Mouse (Mus musculus) mesoderm, embryonic 11.5 days (tissue): ENCODE results near the gene 4930412O13Rik.

Experiments
- DNase-seq: peaks from one replicate; pipeline ENCODE4 v3.0.0-alpha.2; 2012; ENCODE audit warnings: low read depth, low spot score

4930412O13Rik gene

DNA sequence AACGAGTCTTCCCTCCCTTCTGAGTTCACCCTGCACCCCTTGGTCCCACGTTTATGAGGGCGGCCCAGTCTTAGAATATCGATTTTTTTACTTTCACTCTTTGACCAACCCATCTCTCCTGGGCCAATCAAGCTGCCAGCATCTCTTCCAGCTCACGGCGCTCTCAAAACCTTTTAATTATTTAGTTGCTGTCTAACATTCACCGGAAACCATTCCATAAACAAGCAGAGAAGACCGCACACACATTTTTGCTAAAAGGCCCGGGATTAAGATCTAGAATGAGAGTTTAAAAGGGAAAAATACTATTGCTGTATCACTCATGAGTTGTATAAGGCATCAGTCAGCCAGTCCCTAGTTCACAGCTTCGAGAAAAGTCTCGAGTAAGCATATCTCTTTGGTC is 781 bp upstream of the 4930412O13Rik start:
- DNase-seq: no peak

DNA sequence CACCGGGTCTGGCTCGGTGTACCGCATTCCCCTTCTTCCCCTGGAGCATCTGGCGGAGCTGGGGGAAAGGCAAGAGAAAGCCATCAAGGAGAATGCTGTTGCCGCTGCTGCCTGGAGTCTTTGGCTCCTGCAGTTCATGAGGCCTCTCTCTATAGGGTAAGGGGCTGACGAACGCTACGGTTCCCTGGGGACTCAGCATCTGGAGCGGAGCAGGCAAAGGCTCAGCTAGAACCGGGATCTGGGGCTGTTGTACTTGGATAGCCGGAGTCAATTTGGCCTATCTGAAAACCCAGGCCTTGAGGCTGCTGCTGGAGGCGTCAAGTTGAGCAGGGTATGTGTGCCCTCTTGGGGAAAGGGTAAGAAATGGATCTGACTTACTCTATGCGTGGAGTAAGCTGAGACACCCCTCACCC is 565 bp downstream of the 4930412O13Rik start:
- DNase-seq: no peak

DNA sequence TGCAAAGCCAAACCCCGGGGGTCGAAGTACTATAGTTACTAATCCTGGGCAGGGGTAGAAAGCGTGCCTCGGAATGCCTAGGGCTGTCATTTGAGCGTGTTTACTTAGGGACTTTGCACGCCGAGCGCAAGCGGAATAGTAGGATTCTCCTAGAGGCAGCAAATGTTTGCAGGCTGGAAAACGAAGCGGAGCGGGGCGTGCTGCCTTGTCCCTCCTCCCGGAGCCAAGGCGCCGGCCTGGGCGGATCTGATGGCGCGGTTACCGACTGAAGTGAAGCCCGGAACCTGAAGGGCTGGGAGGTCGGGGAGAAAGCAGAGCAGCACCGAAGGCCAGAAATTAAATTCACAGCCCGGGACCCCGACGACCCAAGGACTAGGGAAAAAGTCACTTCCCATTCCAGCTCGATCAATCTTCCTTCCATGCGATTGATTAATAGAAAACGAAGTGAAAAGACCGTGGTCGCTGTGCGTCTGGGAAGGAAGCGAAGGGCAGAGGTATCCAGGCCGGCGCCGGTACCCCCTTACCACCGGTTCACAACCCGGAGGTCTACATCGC is 1.4 kb downstream of the 4930412O13Rik start:
- DNase-seq: no peak

DNA sequence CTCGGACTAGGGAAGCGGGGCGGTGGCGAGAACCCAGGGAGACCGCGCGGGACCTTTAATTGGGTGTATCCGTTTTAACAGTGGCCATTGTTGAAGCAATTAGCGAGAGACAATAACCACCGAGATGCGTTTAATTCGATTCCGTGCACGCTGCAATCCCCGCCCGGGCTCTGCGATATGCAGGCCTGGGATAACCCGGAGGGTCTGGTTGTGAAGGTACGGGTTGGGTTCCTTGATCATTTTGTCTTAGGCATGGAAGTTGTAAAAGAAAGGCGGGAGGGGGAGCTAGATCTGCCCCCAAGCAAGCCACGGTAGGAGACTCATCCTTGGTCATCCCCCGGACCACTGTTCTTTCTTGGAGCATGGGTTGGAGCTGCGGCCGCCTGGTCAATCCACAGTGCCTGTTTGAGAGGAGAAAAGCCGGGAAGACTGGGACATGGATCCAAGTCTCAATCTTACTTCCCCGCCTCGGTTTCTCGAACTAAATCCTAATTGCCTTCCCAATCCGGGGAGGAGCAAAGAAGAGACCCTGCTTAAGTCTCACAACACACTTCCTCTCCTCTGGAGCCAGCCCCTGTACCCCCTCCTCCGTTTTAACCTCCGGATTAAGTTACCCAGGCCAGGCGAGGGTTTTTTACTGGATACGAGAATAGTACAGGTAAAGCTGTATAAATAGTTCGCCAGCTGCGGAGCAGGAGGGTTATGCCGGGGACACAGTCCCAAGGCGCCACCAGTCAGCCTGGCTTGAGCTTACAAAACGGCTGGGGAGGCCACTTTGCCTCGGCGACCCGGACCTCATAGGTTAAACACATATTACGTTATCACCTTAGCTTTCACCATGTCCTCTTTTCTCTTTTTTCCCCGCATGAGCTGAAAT is 2.1 kb downstream of the 4930412O13Rik start:
- no peak for DNase-seq

DNA sequence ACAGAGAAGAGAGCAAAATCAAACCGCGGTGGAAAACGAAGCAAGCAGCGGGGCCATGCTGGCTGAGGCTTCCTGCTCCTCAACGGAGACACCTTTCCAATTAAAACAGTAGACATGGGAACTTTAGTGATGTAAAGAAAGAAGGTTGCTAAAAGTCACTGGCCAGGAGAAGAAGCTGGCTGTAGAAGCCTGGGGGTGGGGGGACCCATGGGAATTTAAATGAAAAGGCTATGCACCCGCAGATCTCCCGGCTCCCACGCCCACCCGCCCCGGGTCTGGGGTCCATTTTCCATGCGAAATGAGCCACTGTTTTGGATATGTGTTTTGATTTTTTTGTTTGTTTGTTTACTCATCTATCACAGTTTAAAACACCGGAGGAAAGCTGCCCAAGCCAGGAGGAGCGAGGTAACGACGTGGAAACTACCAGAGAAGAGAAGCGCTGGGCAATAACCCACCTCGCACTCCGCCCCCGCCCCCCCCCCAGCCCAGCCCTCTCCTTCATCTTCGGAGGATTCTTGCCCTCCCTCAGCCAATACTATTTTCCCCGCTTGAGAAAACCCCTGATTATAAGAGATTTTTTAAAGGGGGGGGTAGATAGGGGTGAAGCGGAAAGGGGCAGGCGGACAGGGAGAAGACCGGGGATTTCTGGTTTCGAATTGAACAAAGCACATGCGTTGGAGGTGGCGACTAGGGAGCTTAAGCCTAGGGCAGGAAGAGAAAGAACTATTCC is 2.9 kb downstream of the 4930412O13Rik start:
- no peak for DNase-seq

DNA sequence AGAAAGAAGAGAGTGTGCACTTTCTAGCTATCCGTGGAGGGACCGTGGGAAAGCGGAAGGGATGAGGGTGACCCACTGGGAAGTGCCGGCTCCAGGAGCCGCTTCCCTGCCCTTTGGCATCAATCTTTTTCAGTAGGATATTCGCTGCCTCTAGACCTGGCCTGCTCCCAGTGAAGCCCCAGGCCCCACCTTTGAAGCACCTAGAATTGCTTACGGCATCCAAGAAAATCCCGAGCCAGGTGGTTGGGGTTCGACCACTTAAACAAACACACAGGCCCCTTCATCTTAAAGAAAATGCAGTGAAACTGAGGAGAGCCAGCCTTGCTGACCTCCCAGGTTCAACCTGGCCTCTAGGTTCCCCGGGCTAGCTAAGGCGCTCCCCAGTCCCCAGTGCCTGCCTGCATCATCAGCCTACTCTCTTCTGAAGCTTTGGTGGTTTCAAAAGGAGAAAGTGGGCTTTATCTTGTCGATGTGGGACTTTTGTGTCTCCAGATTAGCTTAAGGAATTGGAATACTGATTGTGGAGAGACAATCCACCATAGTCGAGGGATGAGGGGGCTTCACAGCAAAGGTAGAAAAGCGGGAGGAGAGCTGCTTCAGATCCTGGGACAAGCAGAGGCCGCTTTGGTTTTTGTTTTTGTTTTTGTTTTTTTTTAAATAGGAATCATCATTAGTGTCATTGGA is 3.6 kb downstream of the 4930412O13Rik start:
- no peak for DNase-seq

DNA sequence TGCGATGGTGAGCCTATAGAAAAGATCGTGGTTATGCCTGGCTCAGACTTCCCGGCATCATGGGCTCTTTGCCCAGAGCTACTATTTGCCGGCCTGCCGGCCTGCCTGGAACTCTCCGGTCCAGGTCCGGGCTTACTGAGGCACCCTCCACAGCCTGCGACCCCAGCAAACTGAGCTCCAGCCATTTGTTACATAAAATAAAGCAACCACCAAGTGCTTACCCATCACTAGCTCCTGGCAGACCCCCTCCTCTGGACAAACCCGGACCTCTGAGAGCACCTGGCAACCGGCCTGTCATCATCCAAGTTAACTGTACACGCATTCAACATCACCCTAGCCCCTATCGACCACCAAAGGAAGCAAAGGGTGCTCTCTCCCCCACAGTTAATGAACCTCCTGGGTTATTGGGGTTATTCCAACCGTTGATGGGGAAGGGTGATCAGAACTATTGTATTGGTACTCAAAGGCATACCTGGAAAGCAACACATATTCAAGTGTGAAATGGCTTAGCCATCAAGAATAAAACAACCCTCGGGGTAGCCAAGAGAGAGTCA is 4.2 kb downstream of the 4930412O13Rik start:
- no peak for DNase-seq

DNA sequence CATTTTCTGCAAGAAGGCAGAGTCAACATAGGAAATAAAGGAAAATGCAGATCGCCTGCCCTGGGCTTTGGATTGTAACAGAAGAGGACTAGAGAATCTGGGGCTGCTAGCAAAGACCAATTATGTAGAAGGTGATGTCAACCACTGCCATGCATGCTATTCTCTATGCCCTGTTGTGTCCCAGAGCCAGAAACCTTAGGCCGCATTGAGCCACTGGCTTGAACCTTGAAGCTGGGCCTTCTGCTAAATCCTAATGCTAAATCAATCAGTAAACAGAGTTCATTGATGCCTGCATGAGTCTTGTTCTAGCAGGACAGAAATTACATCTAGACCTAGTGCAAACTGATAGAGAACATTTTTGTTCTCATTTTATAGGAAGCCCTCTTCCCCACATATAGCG is 5.0 kb downstream of the 4930412O13Rik start:
- no peak for DNase-seq

DNA sequence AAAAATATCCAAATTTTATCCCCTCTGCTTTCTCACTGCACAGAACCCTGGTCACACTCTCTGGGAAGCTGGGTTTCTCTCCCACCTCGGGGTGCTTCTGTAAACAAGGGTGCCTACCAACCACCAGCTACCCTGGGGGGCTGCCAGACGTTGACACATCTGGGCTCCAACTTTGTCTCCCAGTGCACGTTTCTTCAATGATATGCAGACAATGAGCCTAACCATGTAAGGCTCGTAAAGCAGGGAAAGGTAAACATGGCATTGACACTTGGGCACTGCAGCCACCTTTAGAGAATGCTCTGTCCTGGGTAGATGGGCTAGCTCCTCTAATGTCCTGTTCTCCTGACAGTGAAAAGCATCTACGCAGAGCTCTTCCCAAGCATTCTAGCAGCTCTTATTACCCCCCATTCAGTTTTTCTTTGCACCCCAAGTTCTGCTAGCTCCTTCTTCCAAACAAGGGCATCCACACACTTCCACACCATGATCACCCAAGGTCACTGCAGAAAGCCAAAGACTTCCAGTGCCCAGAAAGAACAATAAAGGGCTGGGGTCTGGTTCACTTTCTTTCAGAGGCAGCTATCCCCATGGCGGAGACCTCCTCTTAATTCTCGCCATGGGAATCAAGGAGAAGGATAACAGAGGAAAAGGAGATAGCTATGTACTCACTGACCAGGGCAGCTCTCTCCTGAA is 6.0 kb downstream of the 4930412O13Rik start:
- DNase-seq: no peak

DNA sequence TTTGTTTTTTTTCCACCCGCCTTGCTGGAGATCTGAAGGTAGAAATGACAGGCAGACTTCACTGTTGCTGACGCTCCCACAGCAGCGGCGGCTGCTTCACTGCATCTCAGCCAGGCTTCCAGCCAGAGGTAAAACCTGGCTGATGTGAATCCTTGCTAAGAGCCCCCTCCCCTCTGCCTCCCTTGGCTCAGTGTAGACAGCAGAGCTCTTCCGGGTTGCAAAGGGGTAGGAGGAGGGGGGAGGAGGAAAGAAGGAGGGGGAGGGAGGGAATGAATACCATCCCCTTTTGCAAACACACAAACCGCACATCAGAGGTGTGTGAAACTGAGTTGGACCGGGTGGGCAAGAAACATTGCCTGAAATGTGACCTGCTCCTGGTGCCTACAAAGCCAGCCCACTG is 6.6 kb downstream of the 4930412O13Rik start:
- DNase-seq: no peak

DNA sequence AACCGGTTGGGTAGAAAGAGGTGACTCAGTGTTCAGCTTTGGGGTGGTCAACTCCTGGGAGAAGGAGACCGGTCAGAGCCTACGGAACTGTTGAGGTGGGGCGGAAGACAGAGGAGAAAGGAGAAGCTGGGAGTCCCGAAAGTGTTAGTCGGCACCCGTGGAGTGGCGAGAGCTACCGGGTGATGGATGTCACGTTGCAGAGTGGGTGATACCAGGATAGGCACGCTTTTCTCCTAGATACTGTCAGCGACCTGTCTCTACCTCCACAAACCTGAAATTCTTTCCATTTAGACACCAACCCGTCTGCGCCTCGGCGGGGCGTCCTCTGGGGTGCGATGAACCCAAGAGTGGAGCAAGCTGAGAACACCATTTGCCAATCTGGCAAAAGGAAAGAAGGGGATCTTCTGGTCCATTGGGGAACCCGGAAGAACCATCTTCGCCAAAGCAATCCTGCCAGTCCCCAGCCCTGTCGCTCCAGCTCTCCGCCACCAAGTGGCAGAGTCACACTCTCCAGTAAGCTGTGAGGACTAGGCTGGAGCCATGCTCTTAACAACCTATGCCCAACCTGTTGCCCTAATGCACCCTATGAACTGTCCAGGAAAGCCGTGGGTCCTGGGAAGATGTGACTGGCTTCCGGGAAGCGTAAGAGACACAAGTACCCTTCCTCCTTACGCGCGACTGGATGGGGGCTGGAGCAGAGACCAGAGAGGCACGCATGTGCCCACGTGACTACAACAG is 8.0 kb downstream of the 4930412O13Rik start, which contains the start of gene 9230102O04Rik:
9230102O04Rik (minus strand) TSS at position 628 of the 738 bp plus-strand sequence.
- no peak for DNase-seq

DNA sequence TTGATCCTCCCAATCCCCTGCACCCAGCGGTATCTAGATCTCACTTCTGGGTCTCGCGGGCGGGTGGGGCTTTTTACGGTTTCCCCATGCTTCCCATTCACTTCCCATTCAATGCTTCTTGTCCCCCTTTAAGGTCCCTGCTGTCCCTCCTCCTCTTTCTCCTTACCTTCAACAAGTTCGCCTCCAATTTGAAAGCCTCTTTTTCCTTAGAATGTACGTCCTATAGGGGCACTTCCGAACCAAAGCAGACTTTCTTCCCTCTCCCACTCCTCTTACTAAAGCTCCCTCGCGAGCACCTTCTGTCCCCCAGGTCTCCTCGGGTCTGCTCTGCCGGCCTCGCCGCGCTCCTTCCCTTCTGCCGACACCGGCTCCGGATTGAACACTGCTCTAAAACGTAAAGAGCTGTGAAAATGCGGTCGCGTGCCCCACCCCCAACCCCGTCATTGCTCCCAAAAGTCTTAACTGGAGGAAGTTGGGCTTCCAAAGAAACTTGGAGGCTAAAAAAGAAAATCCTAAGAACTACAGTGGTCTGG is 8.7 kb downstream of the 4930412O13Rik start, which contains the start of gene Gata3:
Gata3 (minus strand) TSS at position 384 of the 533 bp plus-strand sequence.
- DNase-seq: no peak

DNA sequence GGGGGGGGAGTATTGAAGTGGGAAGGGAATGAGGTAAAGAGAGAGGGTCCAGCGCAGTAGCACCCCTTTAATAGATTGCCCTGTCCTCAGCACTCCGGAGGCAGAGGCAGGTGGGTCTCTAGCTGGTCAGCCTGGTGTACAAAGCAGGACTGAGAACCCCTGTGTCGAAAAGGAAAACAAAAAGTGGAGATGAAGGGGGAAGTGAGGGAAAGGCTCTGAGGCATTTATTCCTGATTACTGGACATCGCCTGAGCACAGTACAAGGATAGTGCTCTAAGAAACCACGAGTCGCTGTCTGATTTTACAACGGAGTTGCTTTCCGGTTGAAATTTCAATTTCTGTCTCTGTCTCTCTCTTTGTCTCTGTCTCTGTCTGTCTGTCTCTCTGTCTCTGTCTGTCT is 9.2 kb downstream of the 4930412O13Rik start:
- DNase-seq: no peak

DNA sequence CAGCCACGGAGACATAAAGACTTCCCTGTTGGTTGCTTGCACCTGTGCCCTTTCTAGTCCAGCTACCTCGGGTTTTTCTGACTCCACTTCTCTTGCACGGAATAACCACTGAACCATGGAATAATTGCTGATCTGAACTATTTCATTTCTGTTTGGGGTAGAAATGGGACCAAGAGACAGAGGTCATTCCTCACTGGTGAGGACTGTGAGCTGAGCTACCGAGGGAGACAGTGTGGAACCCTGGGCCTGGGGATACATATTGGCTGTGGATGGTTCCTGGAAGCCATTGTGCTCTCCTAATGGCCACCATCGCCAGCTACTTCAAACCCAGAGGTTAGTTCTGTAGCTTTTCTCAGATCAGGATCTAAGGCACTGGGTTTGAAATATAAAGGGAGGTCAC is 9.9 kb downstream of the 4930412O13Rik start:
- DNase-seq: no peak

DNA sequence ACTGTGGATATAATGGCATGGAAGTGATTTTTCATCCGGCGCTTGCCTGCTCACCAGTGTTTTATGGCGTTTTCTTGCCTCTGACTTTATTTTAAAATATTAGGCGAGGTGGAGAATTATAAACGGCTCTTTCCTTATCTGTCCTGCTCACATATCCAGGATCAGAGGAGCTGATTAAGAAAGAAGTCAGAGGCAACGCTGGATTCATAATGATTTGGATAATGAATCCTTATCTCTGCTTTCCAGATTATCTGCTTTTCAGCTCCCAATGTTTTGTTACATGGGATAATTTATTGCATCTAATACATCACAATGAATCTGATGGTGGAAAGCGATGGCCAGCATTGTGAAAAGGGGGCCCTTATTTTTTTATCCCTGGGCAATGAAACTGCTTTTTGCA is 11.5 kb downstream of the 4930412O13Rik start:
- DNase-seq: no peak

DNA sequence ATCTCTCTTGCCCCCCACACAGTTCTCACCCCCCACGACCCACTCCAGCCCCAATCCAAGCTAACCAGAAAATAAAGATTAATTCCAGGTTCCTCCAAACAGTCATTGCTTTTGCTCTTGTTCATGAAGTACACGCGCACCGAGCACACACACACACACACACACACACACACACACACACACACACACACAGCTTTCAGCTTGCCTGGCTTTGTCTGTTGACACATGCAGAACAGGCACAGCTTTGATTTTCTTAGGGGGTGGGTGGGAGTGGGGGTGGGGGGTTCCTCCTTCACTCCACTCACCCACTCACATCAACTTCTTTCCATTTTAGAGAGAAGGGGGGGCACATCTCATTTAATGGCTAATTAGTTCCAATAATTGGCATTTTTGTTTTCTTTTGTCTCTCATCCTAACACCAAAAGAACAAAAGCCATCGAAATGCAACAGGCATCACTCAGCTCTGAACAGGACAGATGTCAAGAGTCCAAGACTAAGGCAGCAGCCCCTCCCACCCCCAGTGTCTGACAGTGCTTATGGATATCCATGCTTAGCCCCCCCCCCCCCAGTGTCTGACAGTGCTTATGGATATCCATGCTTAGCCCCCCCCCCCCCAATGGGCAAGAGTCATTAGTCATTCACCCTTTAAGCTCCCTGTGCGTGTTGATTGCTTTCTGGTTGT is 12.4 kb downstream of the 4930412O13Rik start:
- DNase-seq: no peak

DNA sequence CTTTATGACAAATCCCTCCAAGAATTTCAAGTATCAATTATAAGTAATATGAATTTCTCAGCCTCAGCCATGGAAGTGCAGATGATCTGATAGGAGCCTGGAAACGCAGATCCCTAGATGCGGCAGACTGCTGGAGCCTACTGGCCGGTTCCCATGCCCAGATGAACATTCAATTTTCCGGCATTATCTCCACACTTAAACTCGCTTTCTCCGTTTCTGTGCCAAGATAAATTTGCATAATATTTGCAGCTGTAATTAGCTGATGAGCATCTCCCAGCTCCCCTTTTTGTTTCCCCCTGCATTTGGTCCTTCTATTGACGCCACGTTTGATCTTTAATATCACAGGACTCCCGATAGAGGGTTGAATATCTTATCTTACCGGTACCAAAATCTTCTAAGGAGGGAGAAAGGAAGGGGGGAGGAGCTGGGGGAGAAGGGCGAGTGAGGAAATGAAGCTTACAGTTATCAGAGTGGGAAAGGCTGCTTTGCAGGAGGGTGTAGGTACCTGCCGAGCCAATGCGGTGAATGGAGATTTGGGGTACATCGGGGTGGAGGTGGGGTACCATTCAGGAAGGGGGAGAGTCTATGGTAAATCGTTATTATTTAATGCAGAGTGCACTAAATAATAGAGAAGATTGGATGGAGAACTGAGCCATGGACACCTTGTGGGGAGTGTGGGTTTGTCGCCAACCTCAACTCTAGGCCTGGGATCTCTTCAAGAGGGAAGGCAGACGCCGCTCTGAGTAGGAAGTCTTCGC is 14.0 kb downstream of the 4930412O13Rik start:
- no peak for DNase-seq

DNA sequence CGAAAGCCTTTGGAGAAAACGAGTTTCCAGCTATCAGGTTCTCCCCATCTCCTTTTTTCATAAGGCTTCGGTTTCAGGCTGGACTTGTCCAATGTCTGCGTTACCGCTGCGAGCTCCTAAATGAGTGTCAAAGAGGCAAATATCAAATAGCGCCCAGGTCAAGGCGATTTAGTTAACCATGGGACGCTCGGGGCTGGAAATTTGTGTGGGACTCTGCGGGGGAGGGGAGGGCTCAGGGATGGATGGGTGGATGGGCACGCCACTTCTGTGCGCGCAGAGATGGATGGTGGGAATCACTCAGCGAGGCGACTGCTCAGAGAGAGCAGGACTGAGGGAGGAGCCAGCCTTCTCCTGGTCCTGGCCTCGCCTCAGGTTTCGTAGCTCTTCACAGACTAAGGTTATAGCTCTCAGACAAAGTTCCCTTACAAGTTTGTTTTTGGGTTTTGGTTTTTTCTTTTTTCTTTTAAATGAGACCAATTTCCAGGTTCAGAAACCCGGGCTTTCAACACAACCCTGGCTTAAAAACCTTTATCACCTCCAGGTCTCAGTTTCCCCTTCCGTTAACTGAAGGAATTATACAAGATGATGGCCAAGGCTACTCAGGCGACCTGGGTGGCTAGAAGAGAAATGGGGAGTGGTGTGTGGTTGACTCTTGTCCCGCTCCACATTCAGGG is 15.2 kb downstream of the 4930412O13Rik start:
- no peak for DNase-seq
